Mouse (Mus musculus) myocyte (in vitro differentiated cells): ENCODE results near the gene Cmtm2a. TPM values are rescaled to one million over a fixed set of nuclear protein-coding genes. Genes with fewer than 3 reads are reported as not detected.

Source experiments
- H3K27me3 ChIP-seq: one replicate; pipeline ENCODE4 v1.6.1; 2011; ENCODE audit not compliant: control insufficient read depth, insufficient read depth, insufficient read length
- H3K36me3 ChIP-seq: one replicate; pipeline ENCODE4 v1.6.1; 2011; ENCODE audit not compliant: control insufficient read depth, insufficient read depth
- H3K4me2 ChIP-seq: one replicate; pipeline ENCODE4 v1.6.1; 2011; ENCODE audit warnings: low read depth, control low read depth
- H3K4me3 ChIP-seq: one replicate; pipeline ENCODE4 v1.5.1; 2011; ENCODE audit warnings: mild to moderate bottlenecking, control low read depth, moderate library complexity
- H3K79me2 ChIP-seq: one replicate; pipeline ENCODE4 v1.6.1; 2011; ENCODE audit not compliant: control insufficient read depth, insufficient read depth
- H3ac ChIP-seq: one replicate; pipeline ENCODE4 v1.6.1; 2011; ENCODE audit not compliant: control insufficient read depth, insufficient read length
- CEBPB ChIP-seq: IDR thresholded peaks from 2 replicates; pipeline ENCODE4 v1.6.1; 2011; ENCODE audit warnings: mild to moderate bottlenecking, moderate library complexity; ENCODE audit not compliant: poor library complexity, insufficient read depth, severe bottlenecking
- E2F4 ChIP-seq: IDR thresholded peaks from one replicate; pipeline ENCODE4 v1.6.1; 2011; ENCODE audit warnings: mild to moderate bottlenecking, control low read depth, moderate library complexity; ENCODE audit not compliant: insufficient read depth
- MAX ChIP-seq: IDR thresholded peaks from one replicate; pipeline ENCODE4 v1.6.1; 2011; ENCODE audit warnings: low read depth, mild to moderate bottlenecking, control low read depth
- MYOD1 ChIP-seq, 3 experiments: IDR thresholded peaks; one replicate each; pipeline ENCODE4 v1.6.1; 2011; ENCODE audit warnings: control low read depth in 2 of 3, low read depth in 2 of 3, mild to moderate bottlenecking in 2 of 3, moderate library complexity in 1 of 3; ENCODE audit not compliant: insufficient read length in 2 of 3, control insufficient read depth in 1 of 3
- MYOG ChIP-seq, 3 experiments: IDR thresholded peaks; one replicate each; pipeline ENCODE4 v1.6.1; 2011; ENCODE audit warnings: control low read depth in 2 of 3, low read depth in 2 of 3, mild to moderate bottlenecking in 2 of 3; ENCODE audit not compliant: insufficient read length in 2 of 3, control insufficient read depth in 1 of 3, insufficient read depth in 1 of 3
- POLR2A ChIP-seq: IDR thresholded peaks from one replicate; pipeline ENCODE4 v1.6.1; 2011; ENCODE audit warnings: low read depth, mild to moderate bottlenecking, control low read depth, moderate library complexity; ENCODE audit not compliant: insufficient read length
- POLR2AphosphoS2 ChIP-seq: IDR thresholded peaks from one replicate; pipeline ENCODE4 v1.6.1; 2011; ENCODE audit warnings: low read depth, control low read depth; ENCODE audit not compliant: insufficient read length
- REST ChIP-seq: IDR thresholded peaks from one replicate; pipeline ENCODE4 v1.6.1; 2011; ENCODE audit warnings: mild to moderate bottlenecking, control low read depth, moderate library complexity; ENCODE audit not compliant: insufficient read depth, insufficient read length
- SRF ChIP-seq: IDR thresholded peaks from one replicate; pipeline ENCODE4 v1.6.1; 2011; ENCODE audit warnings: low read depth; ENCODE audit not compliant: control insufficient read depth, insufficient read length
- TCF12 ChIP-seq: IDR thresholded peaks from one replicate; pipeline ENCODE4 v1.6.1; 2011; ENCODE audit warnings: mild to moderate bottlenecking, control low read depth; ENCODE audit not compliant: poor library complexity, insufficient read depth, severe bottlenecking
- TCF3 ChIP-seq: IDR thresholded peaks from one replicate; pipeline ENCODE4 v1.6.1; 2011; ENCODE audit warnings: low read depth, control low read depth; ENCODE audit not compliant: insufficient read length
- USF1 ChIP-seq: IDR thresholded peaks from one replicate; pipeline ENCODE4 v1.6.1; 2011; ENCODE audit warnings: low read depth, mild to moderate bottlenecking, control low read depth, moderate library complexity
- polyA plus RNA-seq: library from polyadenylated mRNA; unstranded; fragments of >200 nt; fragmentation: generic; extraction: Trizol; gene quantifications from one replicate; pipeline ENCODE4 v1.2.1, GENCODE M21; 2012; ENCODE audit warnings: missing spikeins

Gene Cmtm2a
- polyA plus RNA-seq, 1 experiment: not detected

DNA sequence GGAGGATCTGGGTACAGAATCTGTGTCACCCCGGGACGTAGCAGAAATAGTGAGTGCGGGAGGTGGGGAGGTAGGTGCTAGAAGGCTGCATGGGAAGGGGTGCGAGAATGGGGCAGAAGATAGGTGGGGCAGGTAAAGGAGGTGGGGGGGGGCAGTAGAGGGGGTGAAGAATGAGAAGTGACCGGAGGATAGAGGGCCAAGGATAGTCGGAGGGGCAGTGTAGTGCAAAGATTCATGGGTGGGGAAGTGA lies 46.9 kb upstream of the Cmtm2a start:
- peak overlapping the region; percentile 28 for H3ac ChIP-seq
- H3K36me3 ChIP-seq: no peaks in the 10 kb centered on the region
- peak overlapping the region; percentile 89 for H3K4me2 ChIP-seq
- no peak for TF ChIP-seq TCF12
- no peak for TF ChIP-seq POLR2AphosphoS2
- H3K27me3 ChIP-seq: no peaks in the 10 kb centered on the region
- H3K79me2 ChIP-seq: no peaks in the 10 kb centered on the region
- peak overlapping the region; percentile 68 for H3K4me3 ChIP-seq

DNA sequence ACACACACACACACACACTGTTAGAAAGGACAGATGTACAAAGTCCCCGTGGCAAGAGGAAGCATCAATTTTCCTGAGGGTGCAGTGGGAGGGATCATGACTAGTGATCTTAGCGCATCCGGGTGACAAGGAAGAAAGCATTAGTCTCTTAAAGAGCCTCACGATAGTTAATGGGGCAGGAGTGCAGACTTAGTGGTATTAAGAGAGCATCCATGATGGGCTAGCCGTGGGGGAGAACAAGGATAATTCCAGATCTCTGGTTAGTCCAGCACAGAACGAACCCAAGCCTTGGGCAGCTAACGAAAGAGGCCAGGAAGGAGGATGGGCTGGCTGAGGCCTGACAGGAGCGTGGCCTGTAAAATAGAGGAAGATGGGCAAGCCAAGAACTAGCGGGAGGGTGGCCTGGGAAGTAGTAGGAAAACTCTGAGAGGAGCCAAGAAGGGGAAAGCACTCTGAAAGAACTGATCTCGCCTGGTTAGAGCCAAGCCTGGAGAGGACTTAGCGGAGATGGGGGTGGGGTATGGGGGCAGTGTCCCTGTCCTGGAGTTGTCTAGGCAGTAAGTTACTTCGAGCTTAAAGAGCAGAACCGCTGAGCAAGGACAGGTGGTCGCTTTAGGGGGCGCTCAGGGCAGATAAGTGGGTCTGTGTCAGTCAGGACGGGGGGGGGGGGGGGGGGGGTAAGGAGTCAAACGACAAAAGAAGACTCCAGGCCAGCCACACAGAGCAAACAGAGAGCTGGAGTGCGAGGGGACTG lies 46.4 kb upstream of the Cmtm2a start, which contains the start of gene Cmtm3:
Cmtm3 (plus strand) TSS at position 182 of the 754 bp plus-strand sequence.
- Histone ChIP-seq H3K4me3 (peak within 1 kb of the TSS; percentile 68), H3K79me2 (no peaks in the 10 kb centered on the region), H3K27me3 (no peaks in the 10 kb centered on the region), H3K4me2 (peak within 1 kb of the TSS; percentile 89), H3K36me3 (no peaks in the 10 kb centered on the region), H3ac (peak within 1 kb of the TSS; percentile 28)
- no peak for TF ChIP-seq SRF
- no peak for TF ChIP-seq USF1
- no peak for TF ChIP-seq CEBPB
- TF ChIP-seq E2F4: no peak
- no peak for TF ChIP-seq MYOG (IDR thresholded peaks at IDR 0.05; ENCODE audit: control insufficient read depth in 1 of 3, insufficient read depth in 1 of 3, insufficient read length in 2 of 3, low read depth in 2 of 3)
- TF ChIP-seq TCF3: no peak
- no peak for TF ChIP-seq MYOD1 (IDR thresholded peaks at IDR 0.05; ENCODE audit: control insufficient read depth in 1 of 3, insufficient read length in 2 of 3, low read depth in 2 of 3)
- no peak for TF ChIP-seq MAX
- TF ChIP-seq POLR2A: no peak
- TF ChIP-seq REST: no peak
- no peak for TF ChIP-seq POLR2AphosphoS2
- TF ChIP-seq TCF12: no peak

DNA sequence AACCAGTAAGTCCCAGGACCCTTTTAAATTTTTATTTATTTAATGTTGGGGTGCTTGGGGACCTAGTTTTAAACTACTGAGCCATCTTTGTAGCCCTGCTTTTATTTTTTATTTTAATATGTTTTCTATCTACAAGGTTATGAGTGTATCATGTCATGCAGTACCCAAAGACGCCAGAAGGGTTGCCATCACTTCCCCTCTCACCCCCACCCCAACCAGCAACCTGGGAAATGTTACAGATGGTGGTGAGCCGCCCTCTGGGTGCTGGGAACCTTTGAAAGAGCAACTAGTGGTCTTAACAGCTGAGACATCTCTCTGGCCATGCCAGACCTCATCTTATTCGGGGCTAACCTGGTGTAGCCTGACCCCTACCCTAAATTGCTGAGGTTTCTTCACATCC lies 44.9 kb upstream of the Cmtm2a start:
- TF ChIP-seq MYOD1 (IDR thresholded peaks at IDR 0.05; ENCODE audit: control insufficient read depth in 1 of 3, insufficient read length in 2 of 3, low read depth in 2 of 3) (no peak), MYOG (IDR thresholded peaks at IDR 0.05; ENCODE audit: control insufficient read depth in 1 of 3, insufficient read depth in 1 of 3, insufficient read length in 2 of 3, low read depth in 2 of 3) (no peak), REST (no peak), POLR2A (no peak), CEBPB (no peak), E2F4 (no peak)
- H3K36me3 ChIP-seq: no peaks in the 10 kb centered on the region
- H3K4me2 ChIP-seq: no peak overlapping the region
- H3ac ChIP-seq: no peak overlapping the region
- no peak overlapping the region for H3K4me3 ChIP-seq
- H3K27me3 ChIP-seq: no peaks in the 10 kb centered on the region
- no peaks in the 10 kb centered on the region for H3K79me2 ChIP-seq

DNA sequence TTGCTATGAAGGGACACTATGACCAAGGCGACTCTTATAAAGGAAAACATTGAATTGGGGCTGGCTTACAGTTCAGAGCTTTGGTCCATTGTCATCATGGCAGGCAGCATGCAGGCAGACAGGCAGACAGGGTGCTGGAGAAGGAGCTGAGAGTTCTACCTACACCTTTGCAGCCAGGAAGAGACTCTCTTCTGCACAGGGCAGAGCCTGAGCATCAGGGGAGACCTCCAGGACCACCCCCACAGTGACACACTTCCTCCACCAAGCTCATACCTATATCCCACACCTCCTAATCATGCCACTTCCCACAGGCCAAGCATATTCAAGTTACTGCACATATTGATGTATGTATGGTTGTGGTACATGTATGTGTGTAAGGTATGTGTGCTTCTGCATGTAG lies 43.8 kb upstream of the Cmtm2a start:
- Histone ChIP-seq H3K36me3 (no peaks in the 10 kb centered on the region), H3K4me2 (no peak overlapping the region), H3K79me2 (no peaks in the 10 kb centered on the region), H3K4me3 (no peak overlapping the region), H3ac (no peak overlapping the region), H3K27me3 (no peaks in the 10 kb centered on the region)
- TF ChIP-seq USF1 (no peak), MAX (no peak), POLR2A (no peak), SRF (no peak), CEBPB (no peak), TCF3 (no peak), MYOD1 (IDR thresholded peaks at IDR 0.05; ENCODE audit: control insufficient read depth in 1 of 3, insufficient read length in 2 of 3, low read depth in 2 of 3) (no peak), REST (no peak), TCF12 (no peak), POLR2AphosphoS2 (no peak), MYOG (IDR thresholded peaks at IDR 0.05; ENCODE audit: control insufficient read depth in 1 of 3, insufficient read depth in 1 of 3, insufficient read length in 2 of 3, low read depth in 2 of 3) (no peak), E2F4 (no peak)

DNA sequence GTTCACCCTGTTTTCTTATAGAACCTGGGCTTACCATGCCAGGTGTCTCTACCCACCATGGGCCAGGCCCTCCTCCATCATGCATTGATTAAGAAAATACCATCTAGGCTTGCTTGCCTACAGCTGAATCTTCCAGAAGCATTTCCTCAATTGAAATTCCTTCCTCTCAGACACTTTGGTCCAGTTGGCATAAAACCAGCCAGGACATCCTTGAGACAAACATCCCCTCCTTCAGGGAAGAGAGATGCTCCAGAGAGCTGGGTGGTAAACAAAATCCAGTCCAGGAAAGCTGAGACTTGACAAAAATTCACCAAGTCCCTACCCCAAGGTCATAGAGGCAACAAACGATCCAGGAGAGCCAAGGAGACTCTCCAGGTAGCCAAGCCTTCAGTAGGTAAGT lies 41.2 kb upstream of the Cmtm2a start:
- TF ChIP-seq TCF3 (no peak), POLR2AphosphoS2 (no peak), REST (no peak), MYOD1 (IDR thresholded peaks at IDR 0.05; ENCODE audit: control insufficient read depth in 1 of 3, insufficient read length in 2 of 3, low read depth in 2 of 3) (no peak), TCF12 (no peak), POLR2A (no peak)
- H3K36me3 ChIP-seq: no peaks in the 10 kb centered on the region
- no peaks in the 10 kb centered on the region for H3K79me2 ChIP-seq
- H3K4me2 ChIP-seq: no peak overlapping the region
- H3K27me3 ChIP-seq: peaks cover 10% of the 10 kb centered on the region
- no peak overlapping the region for H3ac ChIP-seq
- no peak overlapping the region for H3K4me3 ChIP-seq

DNA sequence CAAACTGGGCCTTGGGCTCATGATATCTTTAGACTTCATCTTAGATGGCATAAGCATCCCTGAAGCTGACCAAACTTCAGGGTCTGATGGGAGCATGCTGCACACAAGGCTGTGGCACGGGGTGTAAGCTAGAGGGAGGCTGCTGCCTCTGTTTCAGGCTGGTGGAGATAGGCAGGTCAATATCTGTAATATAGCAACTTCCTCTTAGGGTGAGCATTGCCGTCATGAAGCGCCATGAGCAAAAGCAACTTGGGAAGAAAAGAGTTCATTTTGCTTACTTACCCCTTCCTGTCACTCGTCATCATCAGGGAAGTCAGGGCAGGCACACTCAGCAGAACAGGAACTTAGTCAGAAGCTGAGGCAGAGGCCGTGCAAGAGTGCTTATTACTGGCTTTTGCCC lies 40.8 kb upstream of the Cmtm2a start:
- H3ac ChIP-seq: no peak overlapping the region
- H3K4me2 ChIP-seq: no peak overlapping the region
- no peaks in the 10 kb centered on the region for H3K79me2 ChIP-seq
- H3K27me3 ChIP-seq: peaks cover 10% of the 10 kb centered on the region
- H3K4me3 ChIP-seq: no peak overlapping the region
- TF ChIP-seq E2F4: no peak
- no peak for TF ChIP-seq MAX
- no peak for TF ChIP-seq MYOD1 (IDR thresholded peaks at IDR 0.05; ENCODE audit: control insufficient read depth in 1 of 3, insufficient read length in 2 of 3, low read depth in 2 of 3)
- no peak for TF ChIP-seq CEBPB
- TF ChIP-seq POLR2A: no peak
- no peak for TF ChIP-seq MYOG (IDR thresholded peaks at IDR 0.05; ENCODE audit: control insufficient read depth in 1 of 3, insufficient read depth in 1 of 3, insufficient read length in 2 of 3, low read depth in 2 of 3)
- no peak for TF ChIP-seq SRF
- TF ChIP-seq TCF3: no peak
- TF ChIP-seq REST: no peak
- no peak for TF ChIP-seq POLR2AphosphoS2
- TF ChIP-seq USF1: no peak
- TF ChIP-seq TCF12: no peak
- H3K36me3 ChIP-seq: no peaks in the 10 kb centered on the region
